Mouse (Mus musculus) brown adipose tissue, adult 24 weeks (tissue): ENCODE measurements around the gene Fam107a. TPM values are rescaled to one million over a fixed set of nuclear protein-coding genes. Genes with fewer than 3 reads are reported as not detected.

Experiments used
- H3K27ac ChIP-seq: fragments of 200-500 bp; replicated peaks from 2 replicates; pipeline ENCODE4 v1.5.1; 2012; ENCODE audit warnings: low read depth, mild to moderate bottlenecking, low read length
- H3K4me1 ChIP-seq: fragments of 200-500 bp; 2 replicates; pipeline ENCODE4 v1.6.1; 2012; ENCODE audit warnings: low read length, mixed read lengths; ENCODE audit not compliant: control insufficient read depth, insufficient read depth, insufficient read length
- H3K4me3 ChIP-seq: fragments of 200-500 bp; 2 replicates; pipeline ENCODE4 v1.5.1; 2012; ENCODE audit warnings: low read depth, mild to moderate bottlenecking, low read length, moderate library complexity; ENCODE audit not compliant: insufficient read depth
- polyA plus RNA-seq: library from polyadenylated mRNA; stranded (reverse); fragments of >200 nt; gene quantifications from 2 replicates; pipeline ENCODE4 v1.2.4, GENCODE M21; 2012; ENCODE audit not compliant: missing spikeins, insufficient read depth, insufficient read length

Gene Fam107a
- 1.2 and 2.4 TPM in 2 replicates for polyA plus RNA-seq

- Histone ChIP-seq H3K4me1 (peaks cover 4% of the 10 kb centered on the region; the same call in 1 of the 2 replicates), H3K4me3 (no peak within 1 kb of the TSS), H3K27ac (no peak within 1 kb of the TSS)
Observed at GRCm38 (mm10) chr14:8317194-8318097, at the start of gene Fam107a. Fam107a (minus strand) TSS chr14:8318023.

DNA sequence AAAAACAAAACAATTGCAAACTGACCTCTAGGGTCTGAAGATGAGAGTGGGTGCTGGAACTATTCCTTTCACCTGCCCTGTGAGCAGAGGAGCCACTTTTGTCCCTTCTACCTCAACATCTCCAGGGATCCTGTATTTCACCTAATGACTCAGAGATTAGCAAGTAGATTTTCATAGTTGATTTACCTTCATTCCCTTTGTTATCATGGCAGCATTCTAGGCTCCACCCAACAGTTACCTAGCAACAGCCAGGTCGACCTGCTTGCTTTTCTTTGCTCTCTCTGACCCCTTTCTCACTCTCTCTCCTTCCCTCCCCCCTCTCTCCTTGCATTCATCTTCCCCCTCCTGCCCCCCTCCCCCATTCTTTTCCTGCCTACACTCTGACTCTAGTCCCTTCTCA lies 49.3 kb upstream of the Fam107a start:
- H3K4me3 ChIP-seq: no peak overlapping the region
- H3K4me1 ChIP-seq: no peaks in the 10 kb centered on the region
- no peak overlapping the region for H3K27ac ChIP-seq

- H3K4me3 ChIP-seq: no peak overlapping the region
- H3K27ac ChIP-seq: no peak overlapping the region
- no peaks in the 10 kb centered on the region for H3K4me1 ChIP-seq
Observed at GRCm38 (mm10) chr14:8365833-8366232, 48.0 kb upstream of the Fam107a start.

DNA sequence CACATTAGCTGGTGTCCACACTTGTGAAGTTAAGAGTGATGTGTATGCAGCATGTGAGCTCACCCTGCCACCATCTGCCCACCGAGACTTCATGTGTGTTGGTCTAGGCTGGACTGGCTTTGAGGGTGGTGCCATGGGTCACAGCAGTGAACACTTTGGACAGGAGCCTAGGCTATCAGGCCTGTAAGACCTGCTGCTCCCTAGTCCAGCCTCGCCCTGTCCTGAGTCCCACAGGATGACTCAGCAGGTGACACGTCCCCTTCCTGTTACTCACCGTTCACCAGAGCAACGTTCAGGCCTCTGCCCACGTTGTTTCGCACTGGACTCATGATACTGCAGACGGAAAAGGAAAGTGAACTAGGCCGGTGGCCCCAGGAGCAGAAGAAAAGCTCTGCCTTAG lies 39.0 kb upstream of the Fam107a start:
- H3K4me3 ChIP-seq: no peak overlapping the region
- H3K4me1 ChIP-seq: no peaks in the 10 kb centered on the region
- no peak overlapping the region for H3K27ac ChIP-seq

DNA sequence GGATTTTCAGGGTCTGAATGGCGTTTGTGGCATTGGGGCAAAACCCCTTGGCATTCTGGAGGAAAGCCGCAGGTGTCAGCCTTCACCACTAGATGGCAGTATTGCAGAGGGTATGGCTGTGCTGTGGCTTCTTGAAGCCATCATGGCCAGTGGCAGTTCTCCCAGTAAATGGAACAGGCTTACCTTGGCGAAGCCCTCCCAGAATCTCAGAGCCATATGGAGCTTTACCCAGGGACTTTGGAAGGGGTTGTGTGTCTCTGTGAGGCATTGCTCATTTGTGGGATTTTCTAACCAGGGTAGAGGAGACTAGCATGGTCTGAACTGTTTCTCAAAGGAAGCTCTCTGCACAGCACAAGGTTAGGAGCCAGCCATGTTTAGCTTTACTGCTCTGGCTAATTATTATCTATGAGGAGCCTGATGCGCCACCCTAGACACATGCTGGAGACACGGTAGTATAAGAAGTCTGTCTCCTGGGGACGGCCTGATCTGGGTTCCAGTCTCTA lies 38.2 kb upstream of the Fam107a start:
- no peaks in the 10 kb centered on the region for H3K4me1 ChIP-seq
- no peak overlapping the region for H3K27ac ChIP-seq
- H3K4me3 ChIP-seq: no peak overlapping the region

DNA sequence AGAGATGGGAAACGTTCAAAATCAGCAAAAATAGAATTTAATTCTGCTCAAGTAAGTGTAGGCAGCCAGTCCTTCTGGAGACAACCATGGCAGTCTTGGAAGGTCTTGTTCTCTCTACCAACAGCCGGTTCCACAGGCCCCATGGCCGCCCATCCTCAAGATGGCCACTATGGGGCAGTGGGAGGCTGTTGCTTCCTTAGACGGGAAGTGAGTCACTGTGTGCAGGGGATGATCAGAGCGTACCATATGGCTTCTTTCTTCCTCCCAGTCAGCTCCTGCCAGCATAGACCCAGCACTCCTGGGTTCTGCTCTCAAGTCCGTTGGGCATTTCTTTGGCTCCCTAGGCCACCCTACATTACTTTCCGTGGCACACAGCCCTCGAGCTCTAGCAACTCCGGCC lies 31.1 kb upstream of the Fam107a start:
- H3K4me1 ChIP-seq: no peaks in the 10 kb centered on the region
- H3K4me3 ChIP-seq: no peak overlapping the region
- no peak overlapping the region for H3K27ac ChIP-seq

- peaks cover 3% of the 10 kb centered on the region for H3K4me1 ChIP-seq
- no peak overlapping the region for H3K27ac ChIP-seq
- H3K4me3 ChIP-seq: no peak overlapping the region
Observed at GRCm38 (mm10) chr14:8346255-8346997, 28.6 kb upstream of the Fam107a start.

- Histone ChIP-seq H3K27ac (no peak overlapping the region), H3K4me1 (peaks cover 3% of the 10 kb centered on the region), H3K4me3 (no peak overlapping the region)
Observed at GRCm38 (mm10) chr14:8345566-8345965, 27.7 kb upstream of the Fam107a start.

- no peak overlapping the region for H3K4me3 ChIP-seq
- no peak overlapping the region for H3K27ac ChIP-seq
Observed at GRCm38 (mm10) chr14:8342509-8343106, 24.8 kb upstream of the Fam107a start.

DNA sequence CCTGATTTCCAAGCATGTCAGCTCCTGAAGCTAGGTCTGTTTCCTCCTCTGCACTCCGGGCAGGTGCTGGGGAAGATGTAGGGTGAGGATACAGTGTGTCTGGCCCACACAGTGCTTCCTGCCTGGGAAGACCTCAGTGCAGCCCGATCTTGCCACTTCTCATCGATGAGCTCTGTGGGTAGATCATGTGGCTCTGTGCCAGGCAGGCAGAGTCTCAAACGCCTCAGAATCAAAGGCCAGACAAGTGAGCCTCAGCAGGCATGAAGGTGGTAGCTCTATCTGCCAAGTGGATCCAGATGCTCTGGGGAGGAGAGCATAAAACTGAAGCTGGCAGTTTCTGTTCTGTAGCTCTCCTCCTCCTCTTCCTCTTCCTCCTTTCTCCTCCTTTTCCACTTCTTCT lies 22.4 kb upstream of the Fam107a start:
- Histone ChIP-seq H3K4me3 (no peak overlapping the region), H3K27ac (no peak overlapping the region), H3K4me1 (peaks cover 3% of the 10 kb centered on the region)

More at GRCm38 (mm10) chr14:8342509-8343106, 24.8 kb upstream of the Fam107a start:
- peaks cover 3% of the 10 kb centered on the region for H3K4me1 ChIP-seq

DNA sequence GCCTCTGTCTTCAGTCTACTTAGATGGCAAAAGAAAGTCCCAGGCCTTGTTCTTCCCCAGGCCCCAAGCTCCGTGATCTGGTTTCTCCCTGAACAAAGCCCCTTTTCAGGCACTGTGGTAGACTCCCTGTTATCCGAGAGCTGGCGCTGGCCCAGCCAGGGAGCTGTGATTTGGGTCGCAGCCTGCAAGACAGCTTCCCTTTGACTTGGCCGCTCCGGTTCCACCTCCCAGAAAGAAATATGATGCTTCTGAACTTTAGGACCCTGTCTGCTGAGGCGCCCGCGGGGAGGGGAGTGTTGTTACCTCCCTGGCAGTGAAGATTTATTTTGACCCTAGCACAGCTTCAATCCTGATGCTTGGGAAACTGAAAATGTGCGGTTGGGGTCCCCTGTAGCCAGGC lies 18.1 kb upstream of the Fam107a start:
- Histone ChIP-seq H3K4me1 (no peaks in the 10 kb centered on the region), H3K4me3 (no peak overlapping the region), H3K27ac (no peak overlapping the region)

DNA sequence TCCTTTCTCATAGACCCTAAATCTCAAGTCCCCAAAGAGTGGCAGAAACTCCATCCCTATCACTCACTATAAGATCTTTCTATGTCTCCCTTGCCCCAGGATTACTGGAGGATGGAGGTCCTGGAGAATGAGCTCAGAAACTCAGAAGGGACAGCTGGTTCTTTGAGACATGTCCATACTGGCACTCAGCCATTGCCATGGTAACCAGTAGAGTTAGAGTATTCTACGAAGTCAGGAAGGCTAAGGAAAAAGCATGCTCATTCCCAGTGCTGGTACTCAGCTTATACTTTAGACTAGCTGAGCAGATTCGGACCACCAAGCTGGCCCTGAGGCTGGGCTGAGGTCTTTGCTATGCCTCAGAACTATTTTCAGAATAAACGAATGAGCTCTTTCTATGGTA lies 16.7 kb upstream of the Fam107a start:
- Histone ChIP-seq H3K4me3 (no peak overlapping the region), H3K4me1 (peaks cover 8% of the 10 kb centered on the region)

GRCm38 (mm10) chr14:8332314-8333252 lies 14.8 kb upstream of the Fam107a start:
- Histone ChIP-seq H3K27ac (no peak overlapping the region), H3K4me1 (peaks cover 8% of the 10 kb centered on the region), H3K4me3 (no peak overlapping the region)

More for the DNA sequence above, 16.7 kb upstream of the Fam107a start:
- H3K27ac ChIP-seq: no peak overlapping the region

GRCm38 (mm10) chr14:8331307-8331905 lies 13.6 kb upstream of the Fam107a start:
- Histone ChIP-seq H3K4me1 (peaks cover 10% of the 10 kb centered on the region), H3K4me3 (no peak overlapping the region), H3K27ac (no peak overlapping the region)
